Mouse (Mus musculus) midbrain, postnatal 0 days (tissue): ENCODE results near the gene Tex2. TPM values are rescaled to one million over a fixed set of nuclear protein-coding genes. Genes with fewer than 3 reads are reported as not detected.

Experiments
- ATAC-seq: fragments of 200-750 bp; cut with Nextera tagmentation; 2 replicates; pipeline ENCODE4 v1.8.0; 2017; ENCODE audit warnings: moderate number of reproducible peaks, mild to moderate bottlenecking, moderate TSS enrichment, moderate library complexity; ENCODE audit not compliant: low FRiP score
- DNase-seq: peaks from one replicate; pipeline ENCODE4 v3.0.0-alpha.2; 2015; ENCODE audit warnings: low spot score
- H3K27ac ChIP-seq: fragments of 300-500 bp; sonication (generic); 2 replicates; pipeline ENCODE4 v1.5.1; 2014; ENCODE audit warnings: low read depth, mild to moderate bottlenecking, low read length, mixed read lengths
- H3K27me3 ChIP-seq: fragments of 300-500 bp; sonication (generic); 2 replicates; pipeline ENCODE4 v1.6.1; 2014; ENCODE audit warnings: low read length, control low read depth, mixed read lengths; ENCODE audit not compliant: insufficient read depth
- H3K36me3 ChIP-seq: fragments of 300-500 bp; sonication (generic); 2 replicates; pipeline ENCODE4 v1.6.1; 2014; ENCODE audit warnings: low read length, control low read depth, mixed read lengths; ENCODE audit not compliant: insufficient read depth
- H3K4me1 ChIP-seq: fragments of 300-500 bp; sonication (generic); 2 replicates; pipeline ENCODE4 v1.6.1; 2014; ENCODE audit warnings: mild to moderate bottlenecking, control low read depth, antibody characterized with exemption, low read length, mixed read lengths; ENCODE audit not compliant: insufficient read depth
- H3K4me2 ChIP-seq: fragments of 300-500 bp; sonication (generic); 2 replicates; pipeline ENCODE4 v1.6.1; 2014; ENCODE audit warnings: low read depth, mild to moderate bottlenecking, low read length, mixed read lengths; ENCODE audit not compliant: poor library complexity, severe bottlenecking
- H3K4me3 ChIP-seq: fragments of 300-500 bp; sonication (generic); 2 replicates; pipeline ENCODE4 v1.5.1; 2014; ENCODE audit warnings: low read depth, mild to moderate bottlenecking, low read length, moderate library complexity
- H3K9ac ChIP-seq: fragments of 300-500 bp; sonication (generic); replicated peaks from 2 replicates; pipeline ENCODE4 v1.6.1; 2014; ENCODE audit warnings: mild to moderate bottlenecking, low read length, moderate library complexity, mixed read lengths; ENCODE audit not compliant: poor library complexity, severe bottlenecking
- H3K9me3 ChIP-seq: fragments of 300-500 bp; sonication (generic); 2 replicates; pipeline ENCODE4 v1.6.1; 2016; ENCODE audit warnings: low read length, control low read depth
- CTCF ChIP-seq: IDR thresholded peaks from 2 replicates; pipeline ENCODE4 v1.5.1; 2016; ENCODE audit warnings: antibody characterized with exemption, mild to moderate bottlenecking
- WGBS: fragments of 180-500 bp; shearing (Covaris S2); extraction: QIAGEN DNeasy Blood & Tissue Kit; methylation state at CpG from one replicate; pipeline ENCODE4 v1.1.7; 2014; 5-methylcytosine and 5-hydroxymethylcytosine counted together
- polyA plus RNA-seq: library from polyadenylated mRNA; unstranded; fragments of >200 nt; fragmentation: Nextera tagmentation; extraction: Ambion mirVana; gene quantifications from 2 replicates; pipeline ENCODE4 v1.2.1, GENCODE M21; 2015
- total RNA-seq: library from RNA; depleted of rRNA; stranded (reverse); fragments of >200 nt; gene quantifications from 2 replicates; pipeline ENCODE4 v1.2.3, GENCODE M21; 2014

The Tex2 gene
- total and polyA plus RNA-seq, 2 experiments from 2014 or later, result 36.3 to 69.5 TPM

DNA sequence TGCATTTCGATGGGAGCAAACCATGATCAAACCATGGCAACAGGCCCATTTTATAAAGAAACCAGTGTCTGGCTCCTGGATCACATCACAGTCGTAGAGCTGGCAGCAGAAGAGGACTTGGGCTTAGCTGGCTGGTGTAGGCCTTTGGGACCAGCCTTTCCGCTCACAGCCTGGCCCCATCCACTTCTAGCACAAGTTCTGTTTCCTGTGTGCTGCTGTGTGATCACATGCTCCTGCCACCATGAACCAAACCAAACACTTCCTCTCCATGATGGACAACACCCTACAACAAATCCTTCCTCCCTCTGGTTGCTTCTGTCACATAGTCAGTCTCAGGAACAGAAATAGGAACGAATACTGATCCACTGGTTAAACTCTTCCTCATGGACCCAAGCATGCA lies 50.5 kb downstream of the Tex2 start:
- H3K9ac ChIP-seq, result no peak overlapping the region
- no peaks in the 10 kb centered on the region for H3K9me3 ChIP-seq
- no peaks in the 10 kb centered on the region for H3K4me1 ChIP-seq
- no peak for DNase-seq
- no peak for ATAC-seq
- whole genome bisulfite sequencing, result 80% methylated on average over 4 of the region's 4 CpGs
- no peak for TF ChIP-seq CTCF
- H3K27ac ChIP-seq, result no peak overlapping the region
- peaks cover 14% of the 10 kb centered on the region for H3K36me3 ChIP-seq
- no peak overlapping the region for H3K4me2 ChIP-seq
- no peak overlapping the region for H3K4me3 ChIP-seq
- H3K27me3 ChIP-seq, result no peaks in the 10 kb centered on the region

DNA sequence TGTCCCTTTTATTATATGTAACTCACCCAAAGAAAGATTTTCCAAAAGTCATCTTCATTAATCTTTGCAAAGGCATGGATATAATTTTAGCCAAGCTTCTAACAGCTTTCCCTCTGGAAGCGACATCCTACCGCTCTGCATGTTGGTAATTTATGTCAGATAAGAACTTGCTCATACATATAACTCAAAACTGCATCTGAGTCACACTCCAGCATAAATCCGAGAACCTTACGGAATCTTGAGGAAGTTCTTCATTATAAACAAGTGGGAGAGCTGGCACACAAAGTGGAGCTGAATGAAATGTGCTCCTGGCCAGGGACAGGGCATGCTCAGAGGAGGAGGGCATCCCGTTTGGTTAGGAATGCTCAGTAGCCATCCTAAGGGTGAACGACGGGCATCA lies 53.5 kb downstream of the Tex2 start:
- Histone ChIP-seq H3K9me3 (no peaks in the 10 kb centered on the region), H3K9ac (no peak overlapping the region), H3K4me1 (no peaks in the 10 kb centered on the region; the same call in 1 of the 2 replicates), H3K4me2 (no peak overlapping the region), H3K27ac (no peak overlapping the region), H3K27me3 (no peaks in the 10 kb centered on the region), H3K36me3 (no peaks in the 10 kb centered on the region; the same call in 1 of the 2 replicates), H3K4me3 (no peak overlapping the region)
- 84% methylated on average over 7 of the region's 7 CpGs for WGBS
- TF ChIP-seq CTCF, result no peak
- ATAC-seq (no peak), DNase-seq (no peak)

DNA sequence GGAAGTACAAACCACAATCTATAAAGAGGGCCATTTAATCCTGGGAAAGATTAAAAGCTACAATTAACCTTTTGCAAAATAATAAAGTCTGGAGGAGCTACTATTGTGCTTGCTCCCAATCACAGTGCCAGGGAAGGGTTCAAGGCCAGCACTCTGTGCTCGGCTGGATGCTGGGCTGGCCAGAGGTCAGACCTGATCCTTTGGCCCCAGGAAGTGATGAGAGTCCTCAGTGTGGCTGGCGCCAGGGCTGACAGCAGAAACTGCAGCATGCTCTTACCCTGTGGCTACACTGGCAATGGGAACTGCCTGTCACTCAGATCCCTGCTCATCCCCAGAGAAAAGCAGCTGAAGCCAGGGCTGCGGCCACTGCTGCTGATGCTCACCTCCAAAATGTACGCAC lies 55.2 kb downstream of the Tex2 start:
- Histone ChIP-seq H3K9ac (no peak overlapping the region), H3K4me3 (no peak overlapping the region), H3K27ac (no peak overlapping the region), H3K4me2 (no peak overlapping the region), H3K4me1 (no peaks in the 10 kb centered on the region; the same call in 1 of the 2 replicates), H3K36me3 (no peaks in the 10 kb centered on the region; the same call in 1 of the 2 replicates), H3K9me3 (no peaks in the 10 kb centered on the region), H3K27me3 (no peaks in the 10 kb centered on the region)
- TF ChIP-seq CTCF, result no peak
- DNase-seq (no peak), ATAC-seq (no peak)
- 66% methylated on average over 4 of the region's 4 CpGs for WGBS

DNA sequence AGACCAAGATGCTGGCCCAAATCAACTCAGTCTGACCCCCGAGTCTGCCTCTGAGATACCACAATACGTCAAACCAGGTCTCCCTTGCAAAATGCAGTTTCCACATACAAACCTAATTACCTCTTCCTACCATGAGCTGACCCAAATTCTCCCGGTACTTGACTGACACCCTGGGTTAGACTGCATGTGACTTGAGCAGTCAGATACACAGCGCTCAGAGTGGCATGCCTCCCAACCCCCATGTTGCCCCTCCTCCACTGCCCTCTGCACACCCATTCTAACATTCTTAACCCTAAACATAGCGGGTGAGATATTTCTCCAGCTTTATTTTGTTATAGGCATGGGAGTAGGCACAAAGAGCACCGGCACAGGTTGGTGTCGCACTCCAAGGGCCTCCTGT lies 55.8 kb downstream of the Tex2 start:
- Histone ChIP-seq H3K27me3 (no peaks in the 10 kb centered on the region), H3K36me3 (no peaks in the 10 kb centered on the region; the same call in 1 of the 2 replicates), H3K4me3 (no peak overlapping the region), H3K4me1 (no peaks in the 10 kb centered on the region; the same call in 1 of the 2 replicates), H3K4me2 (no peak overlapping the region), H3K9ac (no peak overlapping the region), H3K27ac (no peak overlapping the region), H3K9me3 (no peaks in the 10 kb centered on the region)
- no peak for DNase-seq
- no peak for ATAC-seq
- WGBS, result 82% methylated on average over 7 of the region's 7 CpGs
- no peak for TF ChIP-seq CTCF

DNA sequence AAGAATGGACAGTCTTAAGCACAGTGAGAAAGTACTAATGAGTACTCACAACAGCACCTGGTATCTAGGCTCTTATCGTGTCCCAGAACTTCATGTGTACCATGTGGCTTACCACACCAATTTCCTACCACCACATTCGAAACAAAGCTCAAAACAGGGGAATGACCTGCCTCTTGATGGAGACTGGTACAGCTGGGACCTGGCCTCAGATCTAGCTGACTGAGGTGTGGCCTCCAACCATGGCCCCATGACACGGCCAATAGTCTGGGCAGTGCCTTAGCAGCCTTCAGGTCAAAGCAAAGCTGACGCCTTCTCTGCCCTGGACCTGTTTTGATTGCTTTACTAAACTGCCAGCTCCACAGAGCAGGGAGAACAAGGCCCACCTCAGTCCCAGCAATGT lies 56.5 kb downstream of the Tex2 start:
- no peak overlapping the region for H3K27ac ChIP-seq
- H3K36me3 ChIP-seq, result no peaks in the 10 kb centered on the region; the same call in 1 of the 2 replicates
- no peak for DNase-seq
- no peak for ATAC-seq
- H3K4me2 ChIP-seq, result no peak overlapping the region
- no peaks in the 10 kb centered on the region for H3K9me3 ChIP-seq
- WGBS, result 92% methylated on average over 4 of the region's 4 CpGs
- no peaks in the 10 kb centered on the region for H3K27me3 ChIP-seq
- H3K9ac ChIP-seq, result no peak overlapping the region
- TF ChIP-seq CTCF, result no peak
- H3K4me3 ChIP-seq, result no peak overlapping the region
- no peaks in the 10 kb centered on the region; the same call in 1 of the 2 replicates for H3K4me1 ChIP-seq

DNA sequence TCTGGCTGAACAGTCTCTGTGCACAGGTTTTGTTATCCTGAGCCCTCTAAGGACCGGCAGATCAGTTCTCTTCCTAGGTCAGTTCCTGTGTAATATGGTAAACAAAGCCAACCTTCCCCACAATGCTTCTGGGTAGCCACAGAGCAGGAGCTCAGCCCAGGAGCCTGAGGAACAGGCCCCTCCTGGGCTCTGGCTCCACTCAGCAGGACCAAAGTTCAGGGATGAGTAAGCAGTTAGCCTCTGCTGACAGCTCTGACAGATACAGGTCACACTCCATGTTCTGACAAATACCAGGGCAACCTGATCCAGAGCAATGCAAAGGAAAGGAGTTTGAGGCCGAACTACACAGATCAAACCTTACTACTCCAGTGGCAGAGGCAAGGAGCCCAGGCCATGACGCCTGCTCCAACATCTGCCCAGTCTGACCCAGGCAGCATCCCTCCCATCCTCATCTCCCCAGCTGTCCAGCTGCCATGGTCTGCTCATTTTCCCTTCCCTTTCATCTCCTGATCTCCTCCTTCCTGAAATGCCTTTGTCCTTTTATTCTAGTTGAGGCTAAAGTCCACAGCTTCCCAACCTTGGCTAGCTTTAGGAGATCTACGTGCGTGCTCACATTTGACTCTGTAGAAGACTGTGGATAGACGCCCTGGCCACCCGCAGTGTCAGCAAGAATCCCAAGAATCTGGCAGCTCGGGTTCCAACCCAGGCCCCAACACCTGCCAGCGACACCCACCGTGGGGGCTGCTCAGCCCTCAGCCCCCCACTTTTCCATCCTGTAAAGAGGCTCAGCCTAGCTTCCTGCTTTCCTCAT lies 57.2 kb downstream of the Tex2 start:
- no peaks in the 10 kb centered on the region; the same call in 1 of the 2 replicates for H3K36me3 ChIP-seq
- no peak overlapping the region for H3K27ac ChIP-seq
- H3K4me3 ChIP-seq, result no peak overlapping the region
- DNase-seq (no peak), ATAC-seq (no peak)
- no peak overlapping the region for H3K9ac ChIP-seq
- H3K27me3 ChIP-seq, result no peaks in the 10 kb centered on the region
- no peaks in the 10 kb centered on the region; the same call in 1 of the 2 replicates for H3K4me1 ChIP-seq
- WGBS, result 64% methylated on average over 10 of the region's 10 CpGs
- no peak for TF ChIP-seq CTCF
- no peaks in the 10 kb centered on the region for H3K9me3 ChIP-seq
- no peak overlapping the region for H3K4me2 ChIP-seq
